ENCODE assay signal across 27 mouse cellular contexts in genomic region chr16:31781015-31781414, GRCm38 (mm10).
DNase-seq lines count a peak whose midpoint lies in the region; ATAC-seq lines count a peak whose summit lies in the region.
"Had no signal": no experiment of that assay in that cellular context is flagged by ENCODE, and none has a peak within 500 bp of the region (broad histone marks: within the 10 kb centered on the region; RNA-seq: fewer than 3 reads in every experiment).

No protein-coding gene starts in this region.

- no peaks in the 10 kb centered on the region for H3K36me3 ChIP-seq in midbrain, embryonic 14.5 days (ENCODE audit: control insufficient read depth, insufficient read depth, low read length)
- H3K36me3 ChIP-seq in midbrain, embryonic 10.5 days: 0 out of 2 replicates have a peak, but pooled peaks cover 3% of the 10 kb centered on the region
- H3K36me3 ChIP-seq: hindbrain, embryonic 15.5 days; intestine, embryonic 15.5 days; liver, embryonic 13.5 days; midbrain, embryonic 15.5 days; neural tube, embryonic 12.5 days had no signal

- no peaks in the 10 kb centered on the region for H3K4me1 ChIP-seq in midbrain, embryonic 14.5 days (ENCODE audit: control insufficient read depth, insufficient read depth, low read length)
- H3K4me1 ChIP-seq in midbrain, embryonic 10.5 days: no peaks in the 10 kb centered on the region
- H3K4me1 ChIP-seq: hindbrain, embryonic 15.5 days; intestine, embryonic 15.5 days; liver, embryonic 13.5 days; lung, embryonic 15.5 days; megakaryocyte, embryonic 14.5 days; midbrain, embryonic 15.5 days; neural tube, embryonic 12.5 days had no signal

- no peak overlapping the region for H3K9ac ChIP-seq in midbrain, embryonic 14.5 days (replicated peaks; ENCODE audit: low read length)
- H3K9ac ChIP-seq: forebrain, postnatal 0 days; heart, embryonic 13.5 days; hindbrain, embryonic 15.5 days; intestine, embryonic 15.5 days; limb, embryonic 13.5 days; liver, embryonic 13.5 days; lung, embryonic 15.5 days; midbrain, embryonic 15.5 days; neural tube, embryonic 12.5 days had no signal

- H3K4me2 ChIP-seq in midbrain, embryonic 14.5 days (ENCODE audit: low read length): no peak overlapping the region
- H3K4me2 ChIP-seq: heart, embryonic 13.5 days; hindbrain, embryonic 15.5 days; intestine, embryonic 15.5 days; limb, embryonic 13.5 days; liver, embryonic 13.5 days; lung, embryonic 15.5 days; midbrain, embryonic 15.5 days; neural tube, embryonic 12.5 days had no signal

- WGBS in midbrain, embryonic 14.5 days: 58% methylated on average over 6 of the region's 6 CpGs
- 82% methylated on average over 6 of the region's 6 CpGs for WGBS in midbrain, embryonic 10.5 days

- intact Hi-C loops in heart, postnatal 36 days (cut with DNase I): no loop called here

- H3K9me3 ChIP-seq in midbrain, embryonic 14.5 days (ENCODE audit: control insufficient read depth, low read length): no peaks in the 10 kb centered on the region
- H3K9me3 ChIP-seq in midbrain, embryonic 10.5 days (replicated peaks): no peaks in the 10 kb centered on the region
- H3K9me3 ChIP-seq: G1E; heart, embryonic 13.5 days; hindbrain, embryonic 15.5 days; intestine, embryonic 15.5 days; limb, embryonic 13.5 days; liver, embryonic 13.5 days; lung, embryonic 15.5 days; megakaryocyte, embryonic 14.5 days; midbrain, embryonic 15.5 days; neural tube, embryonic 12.5 days had no signal

- H3K27ac ChIP-seq in midbrain, embryonic 14.5 days (replicated peaks; ENCODE audit: low read depth, low read length): no peak overlapping the region
- no peak overlapping the region for H3K27ac ChIP-seq in midbrain, embryonic 10.5 days (replicated peaks)
- H3K27ac ChIP-seq: heart, embryonic 13.5 days; hindbrain, embryonic 15.5 days; intestine, embryonic 15.5 days; layer of hippocampus, adult 2 months; limb, embryonic 13.5 days; liver, embryonic 13.5 days; lung, embryonic 15.5 days; midbrain, embryonic 15.5 days; neural tube, embryonic 12.5 days had no signal

- DNase-seq in cerebellum, postnatal 25 days: peak; percentile 18 to 38
- no peak for DNase-seq in cerebellum, adult 8-10 months
- DNase-seq in heart, postnatal 4 days: peak; percentile 25
- DNase-seq in heart, postnatal 36 days: no peak
- peak; percentile 32 for DNase-seq in midbrain, embryonic 14.5 days
- no peak for DNase-seq in midbrain, embryonic 10.5 days (ENCODE audit: low spot score)
- DNase-seq: adrenal gland, adult 2 months; B cell, adult 2 months; forebrain, postnatal 0 days; kidney, adult 9 months; liver, embryonic 13.5 days; lung, postnatal 36 days; right cerebral cortex, adult 18-20 months; right cerebral cortex, postnatal 4 days; thymus, postnatal 14 days had no signal

- no peak overlapping the region for H3K4me3 ChIP-seq in midbrain, embryonic 14.5 days (replicated peaks; ENCODE audit: low read depth, low read length)
- no peak overlapping the region for H3K4me3 ChIP-seq in midbrain, embryonic 10.5 days
- H3K4me3 ChIP-seq: heart, embryonic 13.5 days; hindbrain, embryonic 15.5 days; intestine, embryonic 15.5 days; layer of hippocampus, adult 2 months; limb, embryonic 13.5 days; liver, embryonic 13.5 days; lung, embryonic 15.5 days; megakaryocyte, embryonic 14.5 days; midbrain, embryonic 15.5 days; neural tube, embryonic 12.5 days had no signal

- H3K27me3 ChIP-seq in midbrain, embryonic 14.5 days (ENCODE audit: control insufficient read depth, insufficient read depth, low read length): no peaks in the 10 kb centered on the region
- no peaks in the 10 kb centered on the region for H3K27me3 ChIP-seq in midbrain, embryonic 10.5 days (ENCODE audit: low read depth, poor library complexity, severe bottlenecking)
- H3K27me3 ChIP-seq: CH12.LX; heart, embryonic 13.5 days; hindbrain, embryonic 15.5 days; intestine, embryonic 15.5 days; limb, embryonic 13.5 days; liver, embryonic 13.5 days; lung, embryonic 15.5 days; megakaryocyte, embryonic 14.5 days; midbrain, embryonic 15.5 days; neural tube, embryonic 12.5 days had no signal

- no peak for ATAC-seq in midbrain, embryonic 14.5 days (ENCODE audit: low FRiP score, low TSS enrichment)
- no peak for ATAC-seq in granulocyte monocyte progenitor cell, adult 5-6 weeks (replicated peaks; ENCODE audit: poor library complexity, severe bottlenecking)
- ATAC-seq: forebrain, postnatal 0 days; intestine, embryonic 15.5 days; midbrain, embryonic 15.5 days had no signal

Comparison
In these comparisons a context has a peak if more than half of its experiments do, and no peak if none do; other contexts are left out.
1. DNase-seq: peak in cerebellum, postnatal 25 days (2 of 2), heart, postnatal 4 days (single experiment) and midbrain, embryonic 14.5 days (single experiment); none in cerebellum, adult 8-10 months (single experiment), heart, postnatal 36 days (0 of 2) and midbrain, embryonic 10.5 days (single experiment).